Mouse (Mus musculus): ENCODE data around the gene Sh3pxd2a.

Gene Sh3pxd2a

GRCm38 (mm10) chr19:47457711-47458503 lies 6.3 kb downstream of the Sh3pxd2a start:
- DNase-seq (ENCODE audit: low spot score in 2 of 2): no peak

- DNase-seq (ENCODE audit: low spot score in 2 of 2): no peak
Measured at GRCm38 (mm10) chr19:47456021-47456420, 8.2 kb downstream of the Sh3pxd2a start.

GRCm38 (mm10) chr19:47455001-47455755 lies 9.0 kb downstream of the Sh3pxd2a start:
- DNase-seq (ENCODE audit: low spot score in 2 of 2): no peak

GRCm38 (mm10) chr19:47454167-47455000 lies 9.8 kb downstream of the Sh3pxd2a start:
- DNase-seq (ENCODE audit: low spot score in 2 of 2): no peak

GRCm38 (mm10) chr19:47453352-47453751 lies 10.8 kb downstream of the Sh3pxd2a start:
- no peak for DNase-seq (ENCODE audit: low spot score in 2 of 2)

GRCm38 (mm10) chr19:47452682-47453081 lies 11.5 kb downstream of the Sh3pxd2a start:
- DNase-seq (ENCODE audit: low spot score in 2 of 2): no peak

GRCm38 (mm10) chr19:47452211-47452610 lies 12.0 kb downstream of the Sh3pxd2a start:
- no peak for DNase-seq (ENCODE audit: low spot score in 2 of 2)

- DNase-seq (ENCODE audit: low spot score in 2 of 2): no peak
Measured at GRCm38 (mm10) chr19:47451476-47452113, 12.6 kb downstream of the Sh3pxd2a start.

- no peak for DNase-seq (ENCODE audit: low spot score in 2 of 2)
Measured at GRCm38 (mm10) chr19:47450261-47451137, 13.7 kb downstream of the Sh3pxd2a start.

GRCm38 (mm10) chr19:47449513-47450227 lies 14.5 kb downstream of the Sh3pxd2a start:
- DNase-seq (ENCODE audit: low spot score in 2 of 2): no peak

GRCm38 (mm10) chr19:47448618-47449151 lies 15.5 kb downstream of the Sh3pxd2a start:
- no peak for DNase-seq (ENCODE audit: low spot score in 2 of 2)

- DNase-seq (ENCODE audit: low spot score in 2 of 2): peak; percentile 83 to 84
Measured at GRCm38 (mm10) chr19:47446841-47447365, 17.3 kb downstream of the Sh3pxd2a start.

- DNase-seq (ENCODE audit: low spot score in 2 of 2): no peak
Measured at GRCm38 (mm10) chr19:47446130-47446529, 18.1 kb downstream of the Sh3pxd2a start.

GRCm38 (mm10) chr19:47445726-47446125 lies 18.5 kb downstream of the Sh3pxd2a start:
- no peak for DNase-seq (ENCODE audit: low spot score in 2 of 2)

GRCm38 (mm10) chr19:47444488-47444887 lies 19.7 kb downstream of the Sh3pxd2a start:
- no peak for DNase-seq (ENCODE audit: low spot score in 2 of 2)

- DNase-seq (ENCODE audit: low spot score in 2 of 2): no peak
Measured at GRCm38 (mm10) chr19:47442294-47442627, 21.9 kb downstream of the Sh3pxd2a start.

- DNase-seq (ENCODE audit: low spot score in 2 of 2): no peak
Measured at GRCm38 (mm10) chr19:47441541-47442293, 22.5 kb downstream of the Sh3pxd2a start.

GRCm38 (mm10) chr19:47440967-47441366 lies 23.2 kb downstream of the Sh3pxd2a start:
- no peak for DNase-seq (ENCODE audit: low spot score in 2 of 2)

- no peak for DNase-seq (ENCODE audit: low spot score in 2 of 2)
Measured at GRCm38 (mm10) chr19:47440435-47440803, 23.8 kb downstream of the Sh3pxd2a start.

Data from right cerebral cortex, postnatal 10 days (tissue).